Mouse (Mus musculus): ENCODE results near the gene P4ha1.
A peak's percentile ranks its signal among the peaks of the same experiment; 100 is the strongest.

Gene P4ha1

GRCm38 (mm10) chr10:59324311-59325165 lies 1.4 kb downstream of the P4ha1 start:
- no peak for DNase-seq

GRCm38 (mm10) chr10:59326612-59327315 lies 3.7 kb downstream of the P4ha1 start:
- no peak for DNase-seq

GRCm38 (mm10) chr10:59327316-59327710 lies 4.2 kb downstream of the P4ha1 start:
- no peak for DNase-seq

- no peak for DNase-seq
Measured at GRCm38 (mm10) chr10:59331546-59332256, 8.6 kb downstream of the P4ha1 start.

- no peak for DNase-seq
Measured at GRCm38 (mm10) chr10:59333400-59333799, 10.3 kb downstream of the P4ha1 start.

GRCm38 (mm10) chr10:59334899-59335798 lies 12.1 kb downstream of the P4ha1 start:
- peak; percentile 83 for DNase-seq

- DNase-seq = no peak
Measured at GRCm38 (mm10) chr10:59336124-59336523, 13.0 kb downstream of the P4ha1 start.

- no peak for DNase-seq
Measured at GRCm38 (mm10) chr10:59346560-59346959, 23.5 kb downstream of the P4ha1 start.

- no peak for DNase-seq
Measured at GRCm38 (mm10) chr10:59348200-59348599, 25.1 kb downstream of the P4ha1 start.

- DNase-seq = no peak
Measured at GRCm38 (mm10) chr10:59349536-59349935, 26.4 kb downstream of the P4ha1 start.

GRCm38 (mm10) chr10:59353065-59353464 lies 30.0 kb downstream of the P4ha1 start:
- no peak for DNase-seq

- DNase-seq = no peak
Measured at GRCm38 (mm10) chr10:59354120-59354519, 31.0 kb downstream of the P4ha1 start.

- DNase-seq = no peak
Measured at GRCm38 (mm10) chr10:59355020-59355419, 31.9 kb downstream of the P4ha1 start.

- DNase-seq = no peak
Measured at GRCm38 (mm10) chr10:59358744-59359143, 35.6 kb downstream of the P4ha1 start.

- DNase-seq = no peak
Measured at GRCm38 (mm10) chr10:59363208-59363607, 40.1 kb downstream of the P4ha1 start.

GRCm38 (mm10) chr10:59364551-59364950 lies 41.5 kb downstream of the P4ha1 start:
- DNase-seq = no peak

GRCm38 (mm10) chr10:59365804-59366589 lies 42.9 kb downstream of the P4ha1 start:
- DNase-seq = no peak

GRCm38 (mm10) chr10:59366746-59367145 lies 43.6 kb downstream of the P4ha1 start:
- DNase-seq = no peak

- DNase-seq = no peak
Measured at GRCm38 (mm10) chr10:59367206-59367605, 44.1 kb downstream of the P4ha1 start.

- no peak for DNase-seq
Measured at GRCm38 (mm10) chr10:59368729-59369128, 45.6 kb downstream of the P4ha1 start.

GRCm38 (mm10) chr10:59369426-59369825 lies 46.3 kb downstream of the P4ha1 start:
- no peak for DNase-seq

- no peak for DNase-seq
Measured at GRCm38 (mm10) chr10:59377906-59378305, 54.8 kb downstream of the P4ha1 start.
